Mouse (Mus musculus) urinary bladder, postnatal 4 days (tissue): ENCODE results near the gene Gm5849.
"Not testable (repeated sequence)": the region's sequence is repeated elsewhere in the genome, so short reads cannot be mapped to it uniquely, and the experiment has no call there.

Source experiments
- DNase-seq, 2 experiments: peaks; one replicate each; pipeline ENCODE4 v3.0.0; 2021 to 2022; ENCODE audit warnings: low spot score in 2 of 2

The Gm5849 gene

GRCm38 (mm10) chr3:90777776-90778175, at the start of gene Gm5849:
Gene Gm5849, minus strand, starts transcription at chr3:90777876.
- not testable (repeated sequence) for DNase-seq

GRCm38 (mm10) chr3:90749658-90750057, 28.0 kb downstream of the Gm5849 start:
- DNase-seq: no peak

- no peak for DNase-seq
Observed at GRCm38 (mm10) chr3:90726606-90727005, 51.1 kb downstream of the Gm5849 start, which contains the start of gene Pglyrp4. Gene Pglyrp4, plus strand, starts transcription at chr3:90726906.
